Mouse (Mus musculus) heart, postnatal 0 days (tissue): ENCODE results near the gene Tns1. TPM values are rescaled to one million over a fixed set of nuclear protein-coding genes. Genes with fewer than 3 reads are reported as not detected.
A peak's percentile ranks its signal among the peaks of the same experiment; 100 is the strongest.

Experiments
- ATAC-seq: fragments of 200-750 bp; cut with Nextera tagmentation; 2 replicates; pipeline ENCODE4 v1.8.0; 2017; ENCODE audit warnings: low read depth, moderate number of reproducible peaks, moderate library complexity; ENCODE audit not compliant: insufficient read depth
- DNase-seq: peaks from one replicate; pipeline ENCODE4 v3.0.0-alpha.2; 2016; ENCODE audit warnings: low spot score
- H3K27ac ChIP-seq: fragments of 300-500 bp; sonication (generic); 2 replicates; pipeline ENCODE4 v1.5.1; 2014; ENCODE audit warnings: low read depth, mild to moderate bottlenecking
- H3K27me3 ChIP-seq: fragments of 300-500 bp; sonication (generic); 2 replicates; pipeline ENCODE4 v1.6.1; 2014; ENCODE audit warnings: low read length, mixed read lengths; ENCODE audit not compliant: control insufficient read depth, insufficient read depth
- H3K36me3 ChIP-seq: fragments of 300-500 bp; sonication (generic); replicated peaks from 2 replicates; pipeline ENCODE4 v1.6.1; 2014; ENCODE audit warnings: low read length, mixed read lengths; ENCODE audit not compliant: control insufficient read depth, insufficient read depth
- H3K4me1 ChIP-seq: fragments of 300-500 bp; sonication (generic); 2 replicates; pipeline ENCODE4 v1.6.1; 2014; ENCODE audit warnings: antibody characterized with exemption; ENCODE audit not compliant: control insufficient read depth, insufficient read depth
- H3K4me2 ChIP-seq: fragments of 300-500 bp; sonication (generic); 2 replicates; pipeline ENCODE4 v1.6.1; 2014; ENCODE audit warnings: low read depth, mild to moderate bottlenecking, low read length, moderate library complexity
- H3K4me3 ChIP-seq: fragments of 300-500 bp; sonication (generic); 2 replicates; pipeline ENCODE4 v1.5.1; 2014; ENCODE audit warnings: low read depth, low read length
- H3K9ac ChIP-seq: fragments of 300-500 bp; sonication (generic); replicated peaks from 2 replicates; pipeline ENCODE4 v1.6.1; 2014; ENCODE audit warnings: low read depth, low read length, mixed read lengths
- H3K9me3 ChIP-seq: fragments of 300-500 bp; sonication (generic); replicated peaks from 2 replicates; pipeline ENCODE4 v1.6.1; 2016; ENCODE audit warnings: low read length; ENCODE audit not compliant: control insufficient read depth
- CTCF ChIP-seq: IDR thresholded peaks from 2 replicates; pipeline ENCODE4 v1.5.1; 2016; ENCODE audit warnings: antibody characterized with exemption, control low read depth, low read depth
- EP300 ChIP-seq: IDR thresholded peaks from 2 replicates; pipeline ENCODE4 v1.6.1; 2016; ENCODE audit warnings: antibody characterized with exemption, low read depth
- WGBS: fragments of 180-500 bp; shearing (Covaris S2); extraction: QIAGEN DNeasy Blood & Tissue Kit; methylation state at CpG from one replicate; pipeline ENCODE4 v1.1.7; 2014; 5-methylcytosine and 5-hydroxymethylcytosine counted together
- polyA plus RNA-seq: library from polyadenylated mRNA; unstranded; fragments of >200 nt; fragmentation: Nextera tagmentation; extraction: Ambion mirVana; gene quantifications from 2 replicates; pipeline ENCODE4 v1.2.1, GENCODE M21; 2015
- total RNA-seq: library from RNA; depleted of rRNA; stranded (reverse); fragments of >200 nt; gene quantifications from 2 replicates; pipeline ENCODE4 v1.2.3, GENCODE M21; 2014; ENCODE audit warnings: low replicate concordance

Tns1 gene
- total and polyA plus RNA-seq, 2 experiments from 2014 or later, result 125 to 458 TPM

- no peak overlapping the region for H3K4me3 ChIP-seq
- H3K27ac ChIP-seq, result no peak overlapping the region
- WGBS, result 62% methylated on average over 5 of the region's 5 CpGs
- H3K36me3 ChIP-seq, result no peaks in the 10 kb centered on the region
- TF ChIP-seq EP300 (no peak), CTCF (no peak)
- DNase-seq, result no peak
- H3K4me1 ChIP-seq, result peaks cover 53% of the 10 kb centered on the region
- H3K4me2 ChIP-seq, result no peak overlapping the region
- no peaks in the 10 kb centered on the region for H3K9me3 ChIP-seq
- ATAC-seq, result no peak
- H3K27me3 ChIP-seq, result no peaks in the 10 kb centered on the region
- no peak overlapping the region for H3K9ac ChIP-seq
These were observed 30.8 kb downstream of the Tns1 start for GRCm38 (mm10) chr1:74093447-74093846.

- Histone ChIP-seq H3K4me2 (no peak overlapping the region), H3K9ac (no peak overlapping the region), H3K9me3 (no peaks in the 10 kb centered on the region), H3K36me3 (no peaks in the 10 kb centered on the region), H3K4me3 (no peak overlapping the region), H3K27me3 (no peaks in the 10 kb centered on the region), H3K4me1 (peaks cover 47% of the 10 kb centered on the region), H3K27ac (peak overlapping the region; percentile 40)
- 69% methylated on average over 10 of the region's 10 CpGs for WGBS
- ATAC-seq (no peak), DNase-seq (no peak)
- TF ChIP-seq CTCF (no peak), EP300 (no peak)
These were observed 32.0 kb downstream of the Tns1 start for GRCm38 (mm10) chr1:74092242-74092641.

- ATAC-seq (no peak), DNase-seq (no peak)
- Histone ChIP-seq H3K9me3 (no peaks in the 10 kb centered on the region), H3K4me3 (no peak overlapping the region), H3K9ac (no peak overlapping the region), H3K27me3 (no peaks in the 10 kb centered on the region), H3K4me2 (no peak overlapping the region), H3K36me3 (no peaks in the 10 kb centered on the region), H3K4me1 (peaks cover 47% of the 10 kb centered on the region), H3K27ac (peak overlapping the region; percentile 55)
- WGBS, result 52% methylated on average over 6 of the region's 6 CpGs
- TF ChIP-seq CTCF, result no peak
- TF ChIP-seq EP300, result no peak
These were observed 32.5 kb downstream of the Tns1 start for GRCm38 (mm10) chr1:74091611-74092224.

GRCm38 (mm10) chr1:74091138-74091537 is 33.1 kb downstream of the Tns1 start:
- H3K4me1 ChIP-seq, result peaks cover 42% of the 10 kb centered on the region
- DNase-seq (no peak), ATAC-seq (no peak)
- no peaks in the 10 kb centered on the region for H3K9me3 ChIP-seq
- peak overlapping the region; percentile 55 for H3K27ac ChIP-seq
- H3K27me3 ChIP-seq, result no peaks in the 10 kb centered on the region
- peak overlapping the region; percentile 26; the same call in 1 of the 2 replicates for H3K4me2 ChIP-seq
- WGBS, result 30% methylated on average over 7 of the region's 7 CpGs
- TF ChIP-seq CTCF, result no peak
- no peak for TF ChIP-seq EP300
- H3K36me3 ChIP-seq, result no peaks in the 10 kb centered on the region
- peak overlapping the region; percentile 21 for H3K4me3 ChIP-seq
- H3K9ac ChIP-seq, result no peak overlapping the region

- no peak for TF ChIP-seq EP300
- no peak for TF ChIP-seq CTCF
- Histone ChIP-seq H3K4me1 (peaks cover 36% of the 10 kb centered on the region), H3K27me3 (no peaks in the 10 kb centered on the region), H3K4me2 (peak overlapping the region; percentile 26; the same call in 1 of the 2 replicates), H3K27ac (no peak overlapping the region), H3K9me3 (no peaks in the 10 kb centered on the region), H3K4me3 (peak overlapping the region; percentile 21), H3K9ac (no peak overlapping the region), H3K36me3 (no peaks in the 10 kb centered on the region)
- no peak for ATAC-seq
- 61% methylated on average over 7 of the region's 7 CpGs for WGBS
- DNase-seq, result no peak
These were observed 33.9 kb downstream of the Tns1 start for GRCm38 (mm10) chr1:74090329-74090728.

- DNase-seq (no peak), ATAC-seq (no peak)
- no peak overlapping the region for H3K4me2 ChIP-seq
- H3K4me3 ChIP-seq, result no peak overlapping the region
- 63% methylated on average over 1 of the region's 1 CpGs for WGBS
- no peak overlapping the region for H3K9ac ChIP-seq
- no peak for TF ChIP-seq EP300
- TF ChIP-seq CTCF, result no peak
- no peaks in the 10 kb centered on the region for H3K36me3 ChIP-seq
- peaks cover 33% of the 10 kb centered on the region for H3K4me1 ChIP-seq
- H3K27ac ChIP-seq, result no peak overlapping the region
- H3K27me3 ChIP-seq, result no peaks in the 10 kb centered on the region
- H3K9me3 ChIP-seq, result no peaks in the 10 kb centered on the region
These were observed 35.7 kb downstream of the Tns1 start for GRCm38 (mm10) chr1:74088569-74088968.
